Mouse (Mus musculus) megakaryocyte, embryonic 14.5 days (primary cell): Measurements from ENCODE around the gene Ppp1r8. TPM values are rescaled to one million over a fixed set of nuclear protein-coding genes. Genes with fewer than 3 reads are reported as not detected.
"Not testable (repeated sequence)": the region's sequence is repeated elsewhere in the genome, so short reads cannot be mapped to it uniquely, and the experiment has no call there.

ENCODE experiments used
- H3K27me3 ChIP-seq: replicated peaks from 2 replicates; pipeline ENCODE3; 2012; ENCODE audit warnings: inconsistent platforms
- H3K36me3 ChIP-seq: replicated peaks from 2 replicates; pipeline ENCODE3; 2012; ENCODE audit warnings: low read length, inconsistent platforms, mixed read lengths
- H3K4me1 ChIP-seq: 2 replicates; pipeline ENCODE4 v1.6.1; 2012; ENCODE audit warnings: inconsistent platforms
- H3K4me3 ChIP-seq: replicated peaks from 2 replicates; pipeline ENCODE3; 2012; ENCODE audit warnings: moderate library complexity, mild to moderate bottlenecking, inconsistent platforms
- H3K9me3 ChIP-seq: 2 replicates; pipeline ENCODE4 v1.6.1; 2012; ENCODE audit warnings: inconsistent platforms
- FLI1 ChIP-seq: IDR thresholded peaks from 2 replicates; pipeline ENCODE4 v1.6.1; 2012; ENCODE audit warnings: low read length, inconsistent platforms, mixed read lengths
- GATA1 ChIP-seq: IDR thresholded peaks from 3 replicates; pipeline ENCODE4 v1.6.1; 2012; ENCODE audit warnings: mixed read lengths, low read length, inconsistent platforms, borderline replicate concordance
- polyA plus RNA-seq: library from polyadenylated mRNA; stranded (reverse); fragments of >175 nt; gene quantifications from 2 replicates; pipeline ENCODE4 v1.2.3, GENCODE M21; 2012; ENCODE audit warnings: low replicate concordance; ENCODE audit not compliant: insufficient read depth

The Ppp1r8 gene
- polyA plus RNA-seq, 1 experiment: 32.6 TPM

GRCm38 (mm10) chr4:132799845-132800244 lies 43.1 kb downstream of the Ppp1r8 start:
- Histone ChIP-seq H3K4me3 (no peak overlapping the region), H3K4me1 (peaks cover 52% of the 10 kb centered on the region), H3K36me3 (no peaks in the 10 kb centered on the region), H3K9me3 (no peaks in the 10 kb centered on the region), H3K27me3 (peaks cover 27% of the 10 kb centered on the region)
- TF ChIP-seq GATA1 (no peak), FLI1 (no peak)

GRCm38 (mm10) chr4:132798666-132799065 lies 44.3 kb downstream of the Ppp1r8 start:
- H3K27me3 ChIP-seq: peaks cover 35% of the 10 kb centered on the region

GRCm38 (mm10) chr4:132798028-132798427 lies 44.9 kb downstream of the Ppp1r8 start:
- Histone ChIP-seq H3K27me3 (peaks cover 36% of the 10 kb centered on the region), H3K36me3 (no peaks in the 10 kb centered on the region), H3K4me3 (no peak overlapping the region), H3K9me3 (no peaks in the 10 kb centered on the region), H3K4me1 (peaks cover 58% of the 10 kb centered on the region)
- TF ChIP-seq GATA1: no peak

More at GRCm38 (mm10) chr4:132798666-132799065, 44.3 kb downstream of the Ppp1r8 start:
- not testable (repeated sequence) for H3K9me3 ChIP-seq, H3K4me3 ChIP-seq, H3K36me3 ChIP-seq
- H3K4me1 ChIP-seq: peaks cover 57% of the 10 kb centered on the region

- Histone ChIP-seq H3K27me3 (peaks cover 40% of the 10 kb centered on the region), H3K9me3 (no peaks in the 10 kb centered on the region), H3K4me3 (no peak overlapping the region), H3K36me3 (no peaks in the 10 kb centered on the region), H3K4me1 (peaks cover 53% of the 10 kb centered on the region)
- TF ChIP-seq FLI1: no peak
- no peak for TF ChIP-seq GATA1
Observed at GRCm38 (mm10) chr4:132797461-132797860, 45.5 kb downstream of the Ppp1r8 start.

GRCm38 (mm10) chr4:132796196-132796886 lies 46.6 kb downstream of the Ppp1r8 start, which contains the start of gene Themis2:
Themis2 (minus strand) TSS chr4:132796387.
- Histone ChIP-seq H3K9me3 (no peaks in the 10 kb centered on the region), H3K4me1 (peaks cover 47% of the 10 kb centered on the region), H3K36me3 (peaks cover 6% of the 10 kb centered on the region), H3K4me3 (peak within 1 kb of the TSS; percentile 91), H3K27me3 (peaks cover 47% of the 10 kb centered on the region)
- TF ChIP-seq FLI1 (no peak), GATA1 (no peak)

- H3K36me3 ChIP-seq: peaks cover 6% of the 10 kb centered on the region
- H3K4me3 ChIP-seq: peak overlapping the region; percentile 91
- H3K4me1 ChIP-seq: peaks cover 46% of the 10 kb centered on the region
- peaks cover 47% of the 10 kb centered on the region for H3K27me3 ChIP-seq
- TF ChIP-seq FLI1 (no peak), GATA1 (no peak)
- no peaks in the 10 kb centered on the region for H3K9me3 ChIP-seq
Observed at GRCm38 (mm10) chr4:132795171-132795570, 47.8 kb downstream of the Ppp1r8 start.

- Histone ChIP-seq H3K27me3 (peaks cover 49% of the 10 kb centered on the region), H3K9me3 (no peaks in the 10 kb centered on the region), H3K4me3 (peak overlapping the region; percentile 91), H3K36me3 (peaks cover 8% of the 10 kb centered on the region), H3K4me1 (peaks cover 50% of the 10 kb centered on the region)
- TF ChIP-seq FLI1: no peak
- TF ChIP-seq GATA1: no peak
Observed at GRCm38 (mm10) chr4:132794760-132795159, 48.2 kb downstream of the Ppp1r8 start.

- H3K4me3 ChIP-seq: peak overlapping the region; percentile 84
Observed at GRCm38 (mm10) chr4:132794028-132794427, 48.9 kb downstream of the Ppp1r8 start.

GRCm38 (mm10) chr4:132793322-132794004 lies 49.5 kb downstream of the Ppp1r8 start:
- peaks cover 10% of the 10 kb centered on the region for H3K36me3 ChIP-seq
- peak overlapping the region; percentile 84 for H3K4me3 ChIP-seq
- H3K4me1 ChIP-seq: peaks cover 55% of the 10 kb centered on the region
- H3K27me3 ChIP-seq: peaks cover 51% of the 10 kb centered on the region
- H3K9me3 ChIP-seq: not testable (repeated sequence)

More at GRCm38 (mm10) chr4:132794028-132794427, 48.9 kb downstream of the Ppp1r8 start:
- TF ChIP-seq FLI1: no peak
- no peak for TF ChIP-seq GATA1
- peaks cover 51% of the 10 kb centered on the region for H3K27me3 ChIP-seq
- H3K4me1 ChIP-seq: peaks cover 55% of the 10 kb centered on the region
- H3K36me3 ChIP-seq: peaks cover 10% of the 10 kb centered on the region
- H3K9me3 ChIP-seq: no peaks in the 10 kb centered on the region

GRCm38 (mm10) chr4:132789731-132790130 lies 53.2 kb downstream of the Ppp1r8 start:
- H3K4me3 ChIP-seq: no peak overlapping the region

More at GRCm38 (mm10) chr4:132789731-132790130, 53.2 kb downstream of the Ppp1r8 start:
- H3K36me3 ChIP-seq: peaks cover 18% of the 10 kb centered on the region
- TF ChIP-seq GATA1 (no peak), FLI1 (no peak)
- H3K27me3 ChIP-seq: peaks cover 28% of the 10 kb centered on the region
- H3K4me1 ChIP-seq: peaks cover 36% of the 10 kb centered on the region
- H3K9me3 ChIP-seq: no peaks in the 10 kb centered on the region
